Mouse (Mus musculus) left cerebral cortex, adult 8-10 months (tissue): Measurements from ENCODE around the gene Zbp1. TPM values are rescaled to one million over a fixed set of nuclear protein-coding genes. Genes with fewer than 3 reads are reported as not detected.

Experiments used
- DNase-seq, 2 experiments: peaks; one replicate each; pipeline ENCODE4 v3.0.0; 2022; ENCODE audit warnings: low spot score in 2 of 2
- total RNA-seq, 4 experiments: library from RNA; stranded (reverse); gene quantifications; 2 replicates each; pipeline ENCODE4 v1.2.4; 2022

Zbp1 gene
- total RNA-seq, 4 experiments from 2014 or later = 1.4 to 1.7 TPM; not detected in 2

GRCm38 (mm10) chr2:173156923-173157322, 61.8 kb downstream of the Zbp1 start:
- DNase-seq = no peak

Other genes starting within 250 kb of the Zbp1 start
- gene Spo11, start 241.2 kb downstream of the Zbp1 start, total RNA-seq = under 1 TPM; 0.32 to 0.59 (median 0.41) TPM
- 10 to 100 TPM; 56.9 to 63.1 (median 62.1) TPM for gene Rae1, start 218.8 kb downstream of the Zbp1 start, total RNA-seq
- 1 to 10 TPM; 2.9 to 5.2 (median 3.6) TPM for gene Rbm38, start 198.4 kb downstream of the Zbp1 start, total RNA-seq
- gene Ctcfl, start 99.4 kb downstream of the Zbp1 start, total RNA-seq = under 1 TPM in 1 of 4 experiments, not detected in 3; 0.21 TPM
- under 1 TPM in 1 of 4 experiments, not detected in 3; 0.11 TPM for gene Pck1, start 65.9 kb downstream of the Zbp1 start, total RNA-seq
- 10 to 100 TPM; 34.3 to 67.8 (median 49.6) TPM for gene Pmepa1, start 57.6 kb upstream of the Zbp1 start, total RNA-seq